Mouse (Mus musculus) MEL (cell line): ENCODE measurements at regions not wholly inside any gene's neighbourhood (a gene's known extent, or its start where the extent isn't known, plus 50 kb on each side); places are given as distances from the start of the nearest gene placed in this dataset.

Experiments used
- DNase-seq: peaks from one replicate; pipeline ENCODE4 v3.0.0; 2011; ENCODE audit warnings: low read depth, low spot score
- H3K27ac ChIP-seq: 2 replicates; pipeline ENCODE4 v1.5.1; 2012; ENCODE audit warnings: low read depth, mild to moderate bottlenecking, control low read depth, low read length, moderate library complexity; ENCODE audit not compliant: control insufficient read depth
- H3K27me3 ChIP-seq, 2 experiments: fragments of 150-350 bp in 1 of 2; sonication (generic) in 1 of 2; 2 replicates each; pipeline ENCODE4 v1.6.1; 2012; ENCODE audit warnings: low read length in 2 of 2, mild to moderate bottlenecking in 2 of 2, improper control_type of control experiment in 1 of 2, moderate library complexity in 1 of 2; ENCODE audit not compliant: insufficient read depth in 2 of 2, control insufficient read depth in 1 of 2
- H3K36me3 ChIP-seq, 2 experiments: 2 replicates each; pipeline ENCODE4 v1.6.1; 2012 to 2014; ENCODE audit warnings: low read length in 2 of 2, improper control_type of control experiment in 1 of 2, inconsistent platforms in 1 of 2, mild to moderate bottlenecking in 1 of 2; ENCODE audit not compliant: insufficient read depth in 2 of 2, control insufficient read depth in 1 of 2
- H3K4me1 ChIP-seq, 2 experiments: fragments of 150-350 bp in 1 of 2; sonication (generic) in 1 of 2; 2 replicates each; pipeline ENCODE4 v1.6.1; 2012; ENCODE audit warnings: low read length in 2 of 2, improper control_type of control experiment in 1 of 2, mild to moderate bottlenecking in 1 of 2; ENCODE audit not compliant: insufficient read depth in 2 of 2, control insufficient read depth in 1 of 2
- H3K4me3 ChIP-seq, 2 experiments: fragments of 150-350 bp in 1 of 2; sonication (generic) in 1 of 2; 2 replicates each; pipeline ENCODE4 v1.5.1; 2012; ENCODE audit warnings: low read depth in 2 of 2, low read length in 2 of 2, mild to moderate bottlenecking in 2 of 2, moderate library complexity in 2 of 2, control low read depth in 1 of 2, improper control_type of control experiment in 1 of 2; ENCODE audit not compliant: control insufficient read depth in 1 of 2, insufficient read depth in 1 of 2
- H3K79me2 ChIP-seq: 2 replicates; pipeline ENCODE4 v1.6.1; 2012; ENCODE audit warnings: mild to moderate bottlenecking, low read length, moderate library complexity; ENCODE audit not compliant: control insufficient read depth, poor library complexity, insufficient read depth
- H3K9ac ChIP-seq: 2 replicates; pipeline ENCODE4 v1.6.1; 2012; ENCODE audit warnings: low read depth, mild to moderate bottlenecking, control low read depth, low read length, moderate library complexity; ENCODE audit not compliant: control insufficient read depth, poor library complexity, severe bottlenecking
- H3K9me3 ChIP-seq: fragments of 150-350 bp; sonication (generic); replicated peaks from 2 replicates; pipeline ENCODE4 v1.6.1; 2012; ENCODE audit warnings: mild to moderate bottlenecking, low read length, improper control_type of control experiment, moderate library complexity; ENCODE audit not compliant: insufficient read depth
- CTCF ChIP-seq, 3 experiments: IDR thresholded peaks in 2 of 3; conservative IDR thresholded peaks in 1 of 3; 2 replicates each; pipeline ENCODE4 v1.5.1; 2011 to 2012; ENCODE audit warnings: low read length in 3 of 3, low read depth in 2 of 3, mild to moderate bottlenecking in 2 of 3, improper control_type of control experiment in 1 of 3, inconsistent platforms in 1 of 3, mixed read lengths in 1 of 3, moderate library complexity in 1 of 3; ENCODE audit not compliant: control insufficient read depth in 1 of 3, insufficient read depth in 1 of 3, poor library complexity in 1 of 3, severe bottlenecking in 1 of 3
- E2F4 ChIP-seq: IDR thresholded peaks from 2 replicates; pipeline ENCODE4 v1.6.1; 2011; ENCODE audit warnings: low read depth, low read length, improper control_type of control experiment, borderline replicate concordance
- ELF1 ChIP-seq: IDR thresholded peaks from 2 replicates; pipeline ENCODE4 v1.6.1; 2014; ENCODE audit warnings: low read depth, mild to moderate bottlenecking, inconsistent platforms, low read length, improper control_type of control experiment, moderate library complexity
- ETS1 ChIP-seq: IDR thresholded peaks from 2 replicates; pipeline ENCODE4 v1.6.1; 2012; ENCODE audit warnings: low read depth, mild to moderate bottlenecking, inconsistent platforms, low read length, improper control_type of control experiment, moderate library complexity
- JUND ChIP-seq: IDR thresholded peaks from 2 replicates; pipeline ENCODE4 v1.6.1; 2011; ENCODE audit warnings: low read depth, mild to moderate bottlenecking, improper control_type of control experiment, low read length
- MAX ChIP-seq: IDR thresholded peaks from 2 replicates; pipeline ENCODE4 v1.6.1; 2011; ENCODE audit warnings: low read length, improper control_type of control experiment
- MEF2A ChIP-seq: IDR thresholded peaks from 2 replicates; pipeline ENCODE4 v1.6.1; 2014; ENCODE audit warnings: low read depth, mild to moderate bottlenecking, inconsistent platforms, low read length, improper control_type of control experiment; ENCODE audit not compliant: poor library complexity, insufficient replicate concordance, severe bottlenecking; ENCODE audit errors: extremely low read depth
- MXI1 ChIP-seq: IDR thresholded peaks from 2 replicates; pipeline ENCODE4 v1.6.1; 2011; ENCODE audit warnings: mild to moderate bottlenecking, low read depth, low read length, improper control_type of control experiment
- NELFE ChIP-seq: IDR thresholded peaks from 2 replicates; pipeline ENCODE4 v1.6.1; 2011; ENCODE audit warnings: low read depth, low read length, improper control_type of control experiment
- NRF1 ChIP-seq: IDR thresholded peaks from 2 replicates; pipeline ENCODE4 v1.6.1; 2014; ENCODE audit warnings: low read depth, mild to moderate bottlenecking, inconsistent platforms, low read length, improper control_type of control experiment, moderate library complexity; ENCODE audit not compliant: poor library complexity, insufficient read depth, severe bottlenecking
- POLR2A ChIP-seq, 2 experiments: IDR thresholded peaks; 2 replicates each; pipeline ENCODE4 v1.6.1; 2011 to 2012; ENCODE audit warnings: low read length in 2 of 2, mild to moderate bottlenecking in 2 of 2, control low read depth in 1 of 2, improper control_type of control experiment in 1 of 2, low read depth in 1 of 2, moderate library complexity in 1 of 2; ENCODE audit not compliant: control insufficient read depth in 1 of 2, insufficient read depth in 1 of 2, poor library complexity in 1 of 2
- POLR2AphosphoS5 ChIP-seq: IDR thresholded peaks from 2 replicates; pipeline ENCODE4 v1.6.1; 2012; ENCODE audit warnings: low read depth, borderline replicate concordance, mild to moderate bottlenecking, inconsistent platforms, low read length, moderate library complexity, mixed read lengths
- RAD21 ChIP-seq: IDR thresholded peaks from 2 replicates; pipeline ENCODE4 v1.6.1; 2011; ENCODE audit warnings: mild to moderate bottlenecking, low read depth, low read length, improper control_type of control experiment
- RCOR1 ChIP-seq: IDR thresholded peaks from 2 replicates; pipeline ENCODE4 v1.6.1; 2012; ENCODE audit warnings: low read depth, mild to moderate bottlenecking, inconsistent platforms, low read length, improper control_type of control experiment
- SIN3A ChIP-seq: IDR thresholded peaks from 2 replicates; pipeline ENCODE4 v1.6.1; 2012; ENCODE audit warnings: low read length, improper control_type of control experiment, inconsistent platforms
- SMC3 ChIP-seq: IDR thresholded peaks from 2 replicates; pipeline ENCODE4 v1.6.1; 2011; ENCODE audit warnings: low read depth, low read length, improper control_type of control experiment
- TAL1 ChIP-seq: IDR thresholded peaks from 2 replicates; pipeline ENCODE4 v1.6.1; 2012; ENCODE audit warnings: mild to moderate bottlenecking, inconsistent platforms, low read length, moderate library complexity, mixed read lengths
- TBP ChIP-seq: IDR thresholded peaks from 2 replicates; pipeline ENCODE4 v1.8.0; 2011; ENCODE audit warnings: low read depth, low read length, improper control_type of control experiment
- TCF12 ChIP-seq: IDR thresholded peaks from 2 replicates; pipeline ENCODE4 v1.6.1; 2014; ENCODE audit warnings: low read depth, mild to moderate bottlenecking, inconsistent platforms, low read length, improper control_type of control experiment, moderate library complexity
- UBTF ChIP-seq: IDR thresholded peaks from 2 replicates; pipeline ENCODE4 v1.6.1; 2012; ENCODE audit warnings: low read depth, mild to moderate bottlenecking, inconsistent platforms, low read length, improper control_type of control experiment, moderate library complexity, borderline replicate concordance; ENCODE audit not compliant: insufficient read depth
- USF2 ChIP-seq, 2 experiments: IDR thresholded peaks; 2 replicates each; pipeline ENCODE4 v1.6.1; 2011 to 2012; ENCODE audit warnings: improper control_type of control experiment in 2 of 2, low read length in 2 of 2, borderline replicate concordance in 1 of 2, inconsistent platforms in 1 of 2, low read depth in 1 of 2, mild to moderate bottlenecking in 1 of 2; ENCODE audit not compliant: insufficient read depth in 1 of 2
- ZC3H11A ChIP-seq: IDR thresholded peaks from 2 replicates; pipeline ENCODE4 v1.6.1; 2012; ENCODE audit warnings: low read depth, mild to moderate bottlenecking, inconsistent platforms, low read length, improper control_type of control experiment
- ZKSCAN1 ChIP-seq: IDR thresholded peaks from 2 replicates; pipeline ENCODE4 v1.6.1; 2012; ENCODE audit warnings: low read depth, mild to moderate bottlenecking, inconsistent platforms, low read length, improper control_type of control experiment, moderate library complexity
- ZMIZ1 ChIP-seq: IDR thresholded peaks from 2 replicates; pipeline ENCODE4 v1.6.1; 2012; ENCODE audit warnings: low read depth, mild to moderate bottlenecking, inconsistent platforms, low read length, improper control_type of control experiment, moderate library complexity
- ZNF384 ChIP-seq: IDR thresholded peaks from 2 replicates; pipeline ENCODE4 v1.6.1; 2012; ENCODE audit warnings: low read depth, mild to moderate bottlenecking, inconsistent platforms, low read length, improper control_type of control experiment

DNA sequence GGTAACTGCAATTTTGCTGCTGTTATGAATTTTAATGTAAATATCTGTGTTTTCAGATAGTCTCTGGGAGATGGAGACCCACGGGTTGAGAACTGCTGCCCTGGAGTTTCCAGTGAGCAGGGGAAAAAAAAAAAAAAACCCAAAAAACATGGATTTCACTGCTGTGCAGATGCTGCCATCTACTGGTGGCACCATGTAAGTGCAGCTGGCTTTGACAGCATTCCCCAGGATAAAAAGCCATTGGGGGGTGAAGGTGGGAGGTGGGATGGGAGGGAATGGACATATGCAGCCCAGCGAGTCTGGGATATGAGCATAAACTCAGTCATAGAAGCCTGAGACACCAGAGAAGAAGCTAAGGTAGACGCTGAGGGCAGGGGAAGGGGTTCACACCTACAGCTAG, 413.3 kb downstream of the Zfp536 start:
- Histone ChIP-seq H3K4me1 (no peaks in the 10 kb centered on the region), H3K27me3 (no peaks in the 10 kb centered on the region), H3K9me3 (no peaks in the 10 kb centered on the region), H3K4me3 (no peak overlapping the region), H3K27ac (no peak overlapping the region), H3K9ac (no peak overlapping the region), H3K36me3 (no peaks in the 10 kb centered on the region), H3K79me2 (no peaks in the 10 kb centered on the region)
- peak; percentile 24 for DNase-seq
- TF ChIP-seq RAD21 (peak; percentile 55), TAL1 (no peak), MXI1 (no peak), ZNF384 (peak; percentile 89), CTCF (IDR thresholded peaks at IDR 0.05 in 2 of 3, conservative IDR thresholded peaks at IDR 0.05 in 1 of 3; ENCODE audit: control insufficient read depth in 1 of 3, insufficient read depth in 1 of 3, low read depth in 2 of 3, low read length in 3 of 3, poor library complexity in 1 of 3, severe bottlenecking in 1 of 3) (peak; percentile 64 to 84 (median 78)), NRF1 (no peak), SMC3 (peak; percentile 32)

DNA sequence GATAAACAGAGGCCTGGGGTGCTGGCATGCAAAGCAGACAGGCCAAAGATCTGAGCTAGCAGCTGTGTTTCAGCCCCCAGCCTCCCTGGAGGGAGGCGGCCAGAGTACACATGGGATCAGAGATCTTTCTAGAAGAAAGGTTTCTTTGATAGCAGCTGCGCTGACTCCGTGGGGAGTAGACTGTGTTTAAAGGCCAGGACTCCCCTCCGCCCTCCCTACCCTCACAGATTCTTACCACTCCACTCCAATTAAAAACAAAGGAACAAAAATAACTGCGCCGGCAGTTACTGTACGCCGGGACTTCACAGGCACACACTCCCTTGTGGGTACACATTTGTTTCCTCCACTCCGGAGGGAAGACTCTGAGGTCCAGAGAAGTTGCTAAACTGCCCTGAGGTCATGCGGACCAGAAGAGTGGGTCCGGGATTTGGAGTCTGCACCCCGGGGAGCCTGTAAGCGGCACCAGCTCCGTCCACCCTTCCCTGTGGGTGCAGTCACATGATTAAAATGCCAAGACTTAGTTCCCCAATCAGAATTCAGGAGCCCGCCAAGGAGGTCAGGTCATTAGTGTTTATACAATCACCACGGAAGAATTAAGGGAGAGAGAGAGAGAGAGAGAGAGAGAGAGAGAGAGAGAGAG, 411.5 kb downstream of the Zfp536 start:
- no peaks in the 10 kb centered on the region for H3K4me1 ChIP-seq
- H3K27ac ChIP-seq = no peak overlapping the region
- no peak overlapping the region for H3K4me3 ChIP-seq
- H3K36me3 ChIP-seq = no peaks in the 10 kb centered on the region
- H3K9ac ChIP-seq = no peak overlapping the region
- TF ChIP-seq TCF12 (no peak), POLR2A (IDR thresholded peaks at IDR 0.05; ENCODE audit: control insufficient read depth in 1 of 2, insufficient read depth in 1 of 2, low read depth in 1 of 2, low read length in 2 of 2, poor library complexity in 1 of 2) (no peak), UBTF (no peak), TBP (no peak), ZC3H11A (no peak), ZKSCAN1 (no peak), USF2 (IDR thresholded peaks at IDR 0.05; ENCODE audit: borderline replicate concordance in 1 of 2, insufficient read depth in 1 of 2, low read depth in 1 of 2, low read length in 2 of 2) (no peak), ETS1 (no peak), ZMIZ1 (no peak), ELF1 (no peak), MEF2A (no peak), SMC3 (no peak), MAX (no peak), E2F4 (no peak), SIN3A (no peak), NELFE (no peak), TAL1 (no peak), RCOR1 (no peak), JUND (no peak), POLR2AphosphoS5 (no peak)
- TF ChIP-seq, all 39 proteins: peak for 0
- no peaks in the 10 kb centered on the region for H3K79me2 ChIP-seq
- DNase-seq = no peak
- H3K27me3 ChIP-seq = no peaks in the 10 kb centered on the region
- no peaks in the 10 kb centered on the region for H3K9me3 ChIP-seq
